Mouse (Mus musculus): ENCODE results near the gene Ly6g6e. TPM values are rescaled to one million over a fixed set of nuclear protein-coding genes. Genes with fewer than 3 reads are reported as not detected.

Gene Ly6g6e
- polyA plus RNA-seq, 1 experiment from 2014 or later: 10.0 TPM

DNA sequence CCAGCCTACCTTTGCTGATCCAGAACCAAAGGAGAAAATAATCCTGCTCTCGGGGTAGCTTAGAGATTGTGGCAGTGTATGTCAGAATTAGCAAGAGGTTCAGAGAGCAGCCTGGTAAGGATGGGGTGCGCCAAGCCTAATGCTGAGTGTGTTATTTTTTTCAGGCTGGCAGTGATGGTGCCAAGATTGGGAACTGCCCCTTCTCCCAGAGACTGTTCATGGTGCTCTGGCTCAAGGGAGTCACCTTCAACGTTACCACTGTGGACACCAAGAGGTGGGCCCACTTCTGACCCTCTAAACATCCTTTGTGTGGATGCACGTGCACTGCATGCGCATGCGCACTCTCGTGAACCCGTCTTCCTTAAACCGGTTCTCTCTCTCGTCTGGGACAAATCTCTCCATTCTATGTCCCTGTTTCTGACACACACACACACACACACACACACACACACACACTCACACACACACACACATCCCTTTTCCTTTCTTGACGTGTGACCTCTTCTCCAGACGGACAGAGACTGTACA is 24.4 kb upstream of the Ly6g6e start:
- no peak for ATAC-seq (replicated peaks)
- peak overlapping the region; percentile 49 for H3K4me2 ChIP-seq (replicated peaks)
- peak overlapping the region; percentile 43; the same call in 1 of the 2 replicates for H3K4me3 ChIP-seq
- H3K9me3 ChIP-seq: no peaks in the 10 kb centered on the region
- H3K27me3 ChIP-seq: no peaks in the 10 kb centered on the region
- H3K36me3 ChIP-seq: peaks cover 19% of the 10 kb centered on the region
- H3K9ac ChIP-seq (replicated peaks): peak overlapping the region; percentile 60; the same call in 1 of the 2 replicates
- peak overlapping the region; percentile 92 for H3K27ac ChIP-seq (replicated peaks)
- WGBS: 79% methylated on average over 12 of the region's 12 CpGs
- H3K4me1 ChIP-seq: peaks cover 31% of the 10 kb centered on the region

GRCm38 (mm10) chr17:35055691-35056495 is 20.8 kb upstream of the Ly6g6e start:
- H3K27ac ChIP-seq (replicated peaks): no peak overlapping the region
- H3K36me3 ChIP-seq: peaks cover 22% of the 10 kb centered on the region
- peaks cover 30% of the 10 kb centered on the region for H3K4me1 ChIP-seq
- ATAC-seq (replicated peaks): no peak
- H3K4me2 ChIP-seq (replicated peaks): no peak overlapping the region
- H3K4me3 ChIP-seq: no peak overlapping the region
- WGBS: 91% methylated on average over 7 of the region's 7 CpGs
- no peaks in the 10 kb centered on the region for H3K9me3 ChIP-seq
- no peaks in the 10 kb centered on the region for H3K27me3 ChIP-seq
- no peak overlapping the region for H3K9ac ChIP-seq (replicated peaks)

- 88% methylated on average over 3 of the region's 3 CpGs for WGBS
- no peaks in the 10 kb centered on the region for H3K9me3 ChIP-seq
- H3K36me3 ChIP-seq: peaks cover 32% of the 10 kb centered on the region
- H3K4me3 ChIP-seq: no peak overlapping the region
- H3K9ac ChIP-seq (replicated peaks): no peak overlapping the region
- H3K4me1 ChIP-seq: peaks cover 28% of the 10 kb centered on the region
- no peak overlapping the region for H3K4me2 ChIP-seq (replicated peaks)
- no peak overlapping the region for H3K27ac ChIP-seq (replicated peaks)
- no peak for ATAC-seq (replicated peaks)
- H3K27me3 ChIP-seq: no peaks in the 10 kb centered on the region
These were observed 19.6 kb upstream of the Ly6g6e start for GRCm38 (mm10) chr17:35057090-35057489.

DNA sequence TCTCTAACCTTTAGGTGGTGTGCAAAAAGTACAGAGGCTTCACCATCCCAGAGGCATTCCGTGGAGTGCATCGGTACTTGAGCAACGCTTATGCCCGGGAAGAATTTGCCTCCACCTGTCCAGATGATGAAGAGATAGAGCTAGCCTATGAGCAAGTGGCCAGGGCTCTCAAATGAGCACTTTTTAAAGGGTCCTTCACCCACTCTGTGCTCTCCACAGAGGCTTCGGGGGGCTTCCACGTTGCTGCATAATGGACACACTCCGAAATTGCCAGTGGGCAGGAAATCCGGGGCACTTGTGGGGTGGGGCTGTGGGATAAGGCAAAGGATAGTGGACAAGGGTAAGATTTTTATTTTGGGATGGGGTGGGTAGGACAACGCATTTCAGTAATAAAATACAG is 18.4 kb upstream of the Ly6g6e start:
- Histone ChIP-seq H3K4me2 (replicated peaks) (no peak overlapping the region; the same call in 1 of the 2 replicates), H3K4me1 (peaks cover 24% of the 10 kb centered on the region), H3K36me3 (peaks cover 38% of the 10 kb centered on the region), H3K27me3 (no peaks in the 10 kb centered on the region), H3K27ac (replicated peaks) (peak overlapping the region; percentile 91; the same call in 1 of the 2 replicates), H3K9ac (replicated peaks) (no peak overlapping the region), H3K4me3 (no peak overlapping the region; the same call in 1 of the 2 replicates), H3K9me3 (no peaks in the 10 kb centered on the region)
- 0 out of 2 replicates have a peak, but pooled peaks have one; percentile 0 for ATAC-seq (replicated peaks)
- WGBS: 66% methylated on average over 9 of the region's 9 CpGs

GRCm38 (mm10) chr17:35058911-35059892 is 17.5 kb upstream of the Ly6g6e start, which contains the start of gene Ddah2:
Ddah2 (plus strand) TSS chr17:35059035.
- WGBS: under 1% methylated on average over 57 of the region's 57 CpGs
- H3K36me3 ChIP-seq: peaks cover 33% of the 10 kb centered on the region
- peak within 1 kb of the TSS; percentile 91 for H3K27ac ChIP-seq (replicated peaks)
- H3K9ac ChIP-seq (replicated peaks): peak within 1 kb of the TSS; percentile 89
- peaks cover 24% of the 10 kb centered on the region for H3K4me1 ChIP-seq
- peak within 1 kb of the TSS; percentile 80 for H3K4me3 ChIP-seq
- H3K27me3 ChIP-seq: peaks cover 8% of the 10 kb centered on the region; the same call in 1 of the 2 replicates
- H3K4me2 ChIP-seq (replicated peaks): peak within 1 kb of the TSS; percentile 92
- H3K9me3 ChIP-seq: no peaks in the 10 kb centered on the region
- ATAC-seq (replicated peaks): peak; percentile 89

GRCm38 (mm10) chr17:35060071-35060470 is 16.6 kb upstream of the Ly6g6e start:
- WGBS: 16% methylated on average over 14 of the region's 14 CpGs
- Histone ChIP-seq H3K27ac (replicated peaks) (no peak overlapping the region), H3K9ac (replicated peaks) (peak overlapping the region; percentile 89), H3K4me1 (peaks cover 32% of the 10 kb centered on the region), H3K4me2 (replicated peaks) (peak overlapping the region; percentile 92), H3K36me3 (peaks cover 30% of the 10 kb centered on the region), H3K27me3 (peaks cover 13% of the 10 kb centered on the region; the same call in 1 of the 2 replicates), H3K9me3 (no peaks in the 10 kb centered on the region), H3K4me3 (peak overlapping the region; percentile 80)
- peak; percentile 12; the same call in 1 of the 2 replicates for ATAC-seq (replicated peaks)

GRCm38 (mm10) chr17:35060737-35061297 is 15.9 kb upstream of the Ly6g6e start:
- Histone ChIP-seq H3K27me3 (peaks cover 19% of the 10 kb centered on the region; the same call in 1 of the 2 replicates), H3K27ac (replicated peaks) (no peak overlapping the region), H3K9ac (replicated peaks) (peak overlapping the region; percentile 89), H3K4me3 (peak overlapping the region; percentile 80), H3K36me3 (peaks cover 27% of the 10 kb centered on the region; the same call in 1 of the 2 replicates), H3K9me3 (no peaks in the 10 kb centered on the region), H3K4me2 (replicated peaks) (peak overlapping the region; percentile 92), H3K4me1 (peaks cover 38% of the 10 kb centered on the region)
- ATAC-seq (replicated peaks): no peak
- WGBS: 57% methylated on average over 22 of the region's 22 CpGs

DNA sequence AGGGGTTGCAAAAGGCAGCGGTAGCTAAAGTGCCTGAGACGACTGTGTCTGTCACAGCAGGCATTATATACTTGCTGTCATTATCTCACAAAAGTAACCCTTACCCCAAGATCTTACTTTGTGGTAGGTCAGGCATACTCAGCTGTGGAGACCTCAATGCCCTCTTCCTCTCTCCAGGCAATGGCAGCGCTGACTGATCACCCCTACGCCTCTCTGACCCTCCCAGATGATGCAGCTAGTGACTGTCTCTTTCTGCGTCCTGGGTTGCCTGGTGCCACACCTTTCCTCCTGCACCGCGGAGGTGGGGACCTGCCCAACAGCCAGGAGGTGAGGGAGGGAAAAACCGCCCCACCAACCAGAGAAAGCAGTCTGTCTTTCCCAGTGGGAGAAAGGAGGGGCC is 15.4 kb upstream of the Ly6g6e start:
- no peak overlapping the region for H3K4me2 ChIP-seq (replicated peaks)
- H3K4me1 ChIP-seq: peaks cover 38% of the 10 kb centered on the region
- H3K27me3 ChIP-seq: peaks cover 19% of the 10 kb centered on the region; the same call in 1 of the 2 replicates
- no peaks in the 10 kb centered on the region for H3K9me3 ChIP-seq
- 87% methylated on average over 8 of the region's 8 CpGs for WGBS
- no peak overlapping the region for H3K9ac ChIP-seq (replicated peaks)
- no peak for ATAC-seq (replicated peaks)
- H3K27ac ChIP-seq (replicated peaks): no peak overlapping the region
- H3K4me3 ChIP-seq: peak overlapping the region; percentile 80; the same call in 1 of the 2 replicates
- H3K36me3 ChIP-seq: peaks cover 26% of the 10 kb centered on the region; the same call in 1 of the 2 replicates

- Histone ChIP-seq H3K9ac (replicated peaks) (no peak overlapping the region), H3K9me3 (no peaks in the 10 kb centered on the region), H3K36me3 (peaks cover 23% of the 10 kb centered on the region; the same call in 1 of the 2 replicates), H3K4me2 (replicated peaks) (no peak overlapping the region), H3K27ac (replicated peaks) (no peak overlapping the region), H3K27me3 (peaks cover 24% of the 10 kb centered on the region; the same call in 1 of the 2 replicates), H3K4me1 (peaks cover 38% of the 10 kb centered on the region), H3K4me3 (no peak overlapping the region)
- 95% methylated on average over 3 of the region's 3 CpGs for WGBS
- ATAC-seq (replicated peaks): no peak
These were observed 13.2 kb upstream of the Ly6g6e start for GRCm38 (mm10) chr17:35063466-35063865.

DNA sequence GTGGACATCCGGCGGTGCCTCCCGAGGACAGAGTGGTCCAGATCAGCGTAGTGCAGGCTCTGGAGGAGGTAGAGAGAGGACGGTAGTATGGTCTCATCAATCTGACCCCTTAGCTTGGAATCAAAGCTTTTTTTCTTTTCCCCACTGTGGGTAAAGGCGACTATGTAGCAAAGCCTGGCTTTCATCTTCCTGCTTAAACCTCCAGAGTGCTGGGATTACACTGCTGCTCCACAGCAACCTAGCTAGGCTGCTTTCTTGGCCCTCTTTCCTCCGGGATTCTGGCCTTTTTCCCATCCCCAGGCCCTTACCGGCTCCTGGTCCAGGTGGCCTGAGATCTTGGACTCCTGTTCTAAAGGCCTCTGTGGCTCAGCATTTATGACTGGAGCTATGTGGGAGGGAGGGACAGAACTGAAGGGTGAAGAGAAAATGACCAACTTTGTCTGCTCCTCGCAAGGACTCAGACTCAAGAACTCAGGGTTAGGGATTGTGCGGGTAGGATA is 12.3 kb upstream of the Ly6g6e start:
- Histone ChIP-seq H3K4me3 (no peak overlapping the region), H3K9me3 (no peaks in the 10 kb centered on the region), H3K27me3 (peaks cover 24% of the 10 kb centered on the region; the same call in 1 of the 2 replicates), H3K36me3 (peaks cover 23% of the 10 kb centered on the region; the same call in 1 of the 2 replicates), H3K9ac (replicated peaks) (no peak overlapping the region), H3K27ac (replicated peaks) (no peak overlapping the region), H3K4me1 (peaks cover 35% of the 10 kb centered on the region), H3K4me2 (replicated peaks) (no peak overlapping the region)
- WGBS: 36% methylated on average over 10 of the region's 10 CpGs
- ATAC-seq (replicated peaks): no peak

Data from forebrain, embryonic 15.5 days (tissue).